Mouse (Mus musculus) embryonic fibroblast, embryonic 13.5 days (primary cell): ENCODE results near the gene Ssbp2. TPM values are rescaled to one million over a fixed set of nuclear protein-coding genes. Genes with fewer than 3 reads are reported as not detected.

ENCODE experiments used
- H3K27ac ChIP-seq: 2 replicates; pipeline ENCODE4 v1.5.1; 2012; ENCODE audit warnings: low read length, control low read depth, inconsistent platforms; ENCODE audit not compliant: insufficient read depth
- H3K4me1 ChIP-seq: 2 replicates; pipeline ENCODE4 v1.6.1; 2011; ENCODE audit warnings: low read length; ENCODE audit not compliant: control insufficient read depth, insufficient read depth
- H3K4me3 ChIP-seq: 2 replicates; pipeline ENCODE4 v1.5.1; 2011; ENCODE audit warnings: mild to moderate bottlenecking, control low read depth, low read length; ENCODE audit not compliant: insufficient read depth
- CTCF ChIP-seq: IDR thresholded peaks from 2 replicates; pipeline ENCODE4 v1.5.1; 2011; ENCODE audit warnings: mild to moderate bottlenecking, control low read depth, low read length, moderate library complexity, borderline replicate concordance; ENCODE audit not compliant: insufficient read depth
- POLR2A ChIP-seq: IDR thresholded peaks from 2 replicates; pipeline ENCODE4 v1.6.1; 2011; ENCODE audit warnings: low read depth, mild to moderate bottlenecking, control low read depth, low read length, moderate library complexity
- polyA plus RNA-seq: library from polyadenylated mRNA; stranded (reverse); fragments of >200 nt; gene quantifications from 2 replicates; pipeline ENCODE4 v1.2.4, GENCODE M21; 2011; ENCODE audit warnings: low read depth; ENCODE audit not compliant: missing spikeins, insufficient read length

Ssbp2 gene
- 41.6 and 57.2 TPM in 2 replicates for polyA plus RNA-seq

DNA sequence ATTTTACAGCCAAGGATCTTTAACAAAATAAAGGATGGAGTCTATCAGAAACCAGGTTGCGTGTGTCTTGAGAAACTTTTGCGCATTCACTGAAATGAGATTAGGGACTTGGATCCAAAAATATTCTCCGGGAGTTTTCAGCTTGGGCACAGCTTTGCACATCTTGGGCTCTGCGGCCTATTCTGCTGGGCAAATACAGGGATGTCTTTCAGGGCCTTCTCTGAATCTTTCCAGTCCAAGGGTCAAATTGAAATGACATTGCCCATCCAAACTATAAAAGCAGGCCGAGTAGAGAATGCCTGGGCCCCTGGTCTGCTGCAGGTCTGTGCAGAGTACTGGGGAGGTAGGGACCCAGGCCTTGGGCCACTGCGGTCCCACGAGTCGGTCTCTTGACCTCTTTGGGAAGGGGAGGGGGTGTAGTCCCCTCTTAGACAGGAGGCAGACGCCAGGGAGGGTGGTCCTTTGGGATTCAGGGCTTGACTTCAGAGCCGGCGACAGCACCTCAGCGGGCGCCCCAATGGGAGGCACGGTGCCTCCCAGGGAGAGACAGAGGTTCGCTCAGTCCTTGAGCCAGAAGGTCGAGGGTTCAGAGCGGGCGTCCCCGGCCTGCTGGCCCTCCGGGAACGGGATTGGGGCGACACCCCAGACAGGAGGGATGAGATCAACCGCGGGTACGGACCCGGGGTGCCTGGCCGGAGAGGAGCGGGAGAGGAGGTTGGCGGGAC, at the start of gene Ssbp2:
Gene Ssbp2, plus strand, starts transcription at position 388 of the 725 bp plus-strand sequence.
- H3K4me1 ChIP-seq, result 0 out of 2 replicates have a peak, but pooled peaks cover 2% of the 10 kb centered on the region
- H3K4me3 ChIP-seq, result peak within 1 kb of the TSS; percentile 34
- peak within 1 kb of the TSS; percentile 96 for H3K27ac ChIP-seq
- TF ChIP-seq CTCF (no peak), POLR2A (no peak)

- H3K4me1 ChIP-seq, result no peaks in the 10 kb centered on the region
- no peak overlapping the region for H3K27ac ChIP-seq
- no peak overlapping the region for H3K4me3 ChIP-seq
- TF ChIP-seq POLR2A, result no peak
- no peak for TF ChIP-seq CTCF
These were observed 46.2 kb upstream of the Ssbp2 start for GRCm38 (mm10) chr13:91413752-91414503.

GRCm38 (mm10) chr13:91415896-91416295, 44.2 kb upstream of the Ssbp2 start:
- no peak overlapping the region for H3K27ac ChIP-seq
- H3K4me1 ChIP-seq, result no peaks in the 10 kb centered on the region
- H3K4me3 ChIP-seq, result no peak overlapping the region
- TF ChIP-seq CTCF, result no peak
- no peak for TF ChIP-seq POLR2A

DNA sequence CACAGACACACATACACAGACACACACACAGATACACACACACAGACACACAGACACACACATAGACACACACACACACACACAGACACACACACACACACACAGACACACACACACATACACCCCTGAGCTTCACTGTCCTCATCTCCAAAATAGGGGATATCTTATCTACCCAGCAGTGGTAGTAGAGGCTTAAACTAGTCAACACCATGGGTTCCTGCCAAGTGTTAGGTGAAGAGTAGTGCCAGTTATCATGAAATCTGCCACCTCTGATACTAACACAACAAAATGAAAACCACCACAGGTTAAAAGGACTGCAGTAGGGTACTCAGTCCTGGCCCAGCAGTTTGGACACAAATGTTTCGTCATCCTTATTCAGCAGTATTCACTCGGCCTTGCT, 43.4 kb upstream of the Ssbp2 start:
- no peak overlapping the region for H3K4me3 ChIP-seq
- H3K27ac ChIP-seq, result no peak overlapping the region
- no peaks in the 10 kb centered on the region for H3K4me1 ChIP-seq
- TF ChIP-seq CTCF (no peak), POLR2A (no peak)

DNA sequence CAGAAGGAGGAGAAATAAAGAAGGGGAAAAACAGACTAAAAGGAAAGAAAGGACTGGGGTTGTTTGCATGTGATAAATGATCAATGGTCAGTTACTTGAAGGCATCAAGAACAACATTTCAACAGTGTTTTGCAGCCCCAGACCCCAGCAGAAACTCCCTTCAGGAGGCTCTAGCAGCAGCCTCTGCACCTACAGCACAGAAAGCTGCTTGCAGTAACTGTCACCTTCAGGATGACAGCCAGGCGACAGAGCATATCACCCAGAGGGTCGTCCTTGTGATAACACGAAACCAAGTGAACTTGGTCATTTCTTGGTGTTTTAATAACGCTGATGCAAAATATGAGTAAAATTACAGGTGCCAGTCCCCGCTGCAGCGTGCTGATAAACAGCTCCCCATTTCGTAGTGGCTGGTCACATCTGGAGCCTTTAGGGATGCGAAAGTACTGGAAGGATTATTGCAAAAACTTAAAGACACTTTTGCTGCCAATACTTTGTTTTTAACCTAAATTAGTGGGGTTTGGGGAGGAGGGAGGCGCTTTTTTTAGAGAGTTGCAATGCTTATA, 38.6 kb upstream of the Ssbp2 start:
- Histone ChIP-seq H3K4me3 (no peak overlapping the region), H3K4me1 (no peaks in the 10 kb centered on the region), H3K27ac (no peak overlapping the region)
- TF ChIP-seq POLR2A (no peak), CTCF (no peak)

GRCm38 (mm10) chr13:91430867-91431266, 29.2 kb upstream of the Ssbp2 start:
- TF ChIP-seq CTCF (no peak), POLR2A (no peak)

GRCm38 (mm10) chr13:91431392-91432355, 28.4 kb upstream of the Ssbp2 start:
- no peak for TF ChIP-seq POLR2A
- no peak for TF ChIP-seq CTCF
- Histone ChIP-seq H3K4me3 (no peak overlapping the region), H3K4me1 (no peaks in the 10 kb centered on the region; the same call in 1 of the 2 replicates), H3K27ac (peak overlapping the region; percentile 24)

More at GRCm38 (mm10) chr13:91430867-91431266, 29.2 kb upstream of the Ssbp2 start:
- H3K27ac ChIP-seq, result no peak overlapping the region
- 0 out of 2 replicates have a peak overlapping the region, but pooled peaks have one; percentile 14 for H3K4me3 ChIP-seq
- no peaks in the 10 kb centered on the region; the same call in 1 of the 2 replicates for H3K4me1 ChIP-seq

DNA sequence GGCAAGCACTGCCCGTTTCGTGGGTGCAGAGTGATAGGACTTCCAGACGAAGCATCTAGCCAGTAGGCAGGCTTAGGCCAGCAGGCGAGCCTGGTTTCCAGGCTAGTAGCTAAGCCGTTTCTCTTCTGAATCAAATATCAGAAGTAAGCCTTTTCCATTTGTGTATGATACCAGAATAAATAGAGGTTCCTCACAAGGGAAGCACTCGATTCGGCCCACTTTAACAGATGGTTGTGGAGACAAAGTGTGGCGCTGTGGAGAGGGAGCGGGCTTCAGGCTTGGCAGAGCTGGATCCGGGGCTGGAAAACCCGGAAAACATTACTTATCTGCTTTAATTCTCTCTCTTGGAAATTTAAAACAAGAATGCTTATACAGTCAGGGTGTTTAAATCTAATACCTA, 27.1 kb upstream of the Ssbp2 start:
- TF ChIP-seq POLR2A, result no peak
- no peak for TF ChIP-seq CTCF
- H3K4me3 ChIP-seq, result no peak overlapping the region
- H3K27ac ChIP-seq, result no peak overlapping the region
- no peaks in the 10 kb centered on the region; the same call in 1 of the 2 replicates for H3K4me1 ChIP-seq

- no peak overlapping the region for H3K27ac ChIP-seq
- TF ChIP-seq CTCF (no peak), POLR2A (no peak)
- H3K4me1 ChIP-seq, result no peaks in the 10 kb centered on the region
- no peak overlapping the region for H3K4me3 ChIP-seq
These were observed 22.2 kb upstream of the Ssbp2 start for GRCm38 (mm10) chr13:91437931-91438330.
